Comparison of ENCODE assay signal across 16 mouse cellular contexts in genomic region chr7:110028826-110029225, GRCm38 (mm10).
"Had no signal": no experiment of that assay in that cellular context is flagged by ENCODE, and none has a peak within 500 bp of the region (broad histone marks: within the 10 kb centered on the region; RNA-seq: fewer than 3 reads in every experiment).

No protein-coding gene starts in this region.

- ATAC-seq: midbrain, embryonic 16.5 days had no signal

- H3K4me1 ChIP-seq: midbrain, embryonic 10.5 days; midbrain, embryonic 12.5 days; neural tube, embryonic 12.5 days; stomach, embryonic 15.5 days had no signal

- H3K9ac ChIP-seq: lung, embryonic 14.5 days; midbrain, embryonic 12.5 days; neural tube, embryonic 12.5 days; stomach, embryonic 15.5 days had no signal

- H3K27me3 ChIP-seq: midbrain, embryonic 12.5 days; neural tube, embryonic 12.5 days; stomach, embryonic 15.5 days had no signal

- H3K4me3 ChIP-seq: midbrain, embryonic 10.5 days; midbrain, embryonic 12.5 days; myocyte; neural tube, embryonic 12.5 days; stomach, embryonic 15.5 days had no signal

- H3K9me3 ChIP-seq: stomach, embryonic 15.5 days had no signal

- H3K27ac ChIP-seq: midbrain, embryonic 10.5 days; midbrain, embryonic 12.5 days; neural tube, embryonic 12.5 days; stomach, embryonic 15.5 days; stomach, postnatal 0 days had no signal

- H3K4me2 ChIP-seq: lung, embryonic 14.5 days; midbrain, embryonic 12.5 days; neural tube, embryonic 12.5 days; stomach, embryonic 15.5 days had no signal

- DNase-seq: lung, adult 18-20 months; lung, embryonic 14.5 days; lung, postnatal 10 days; lung, postnatal 4 days; midbrain, embryonic 14.5 days; right cerebral cortex, postnatal 14 days; thymus, adult 18-20 months; thymus, postnatal 14 days; thymus, postnatal 36 days had no signal
